ENCODE assay signal across 21 mouse cellular contexts in the genomic region with DNA sequence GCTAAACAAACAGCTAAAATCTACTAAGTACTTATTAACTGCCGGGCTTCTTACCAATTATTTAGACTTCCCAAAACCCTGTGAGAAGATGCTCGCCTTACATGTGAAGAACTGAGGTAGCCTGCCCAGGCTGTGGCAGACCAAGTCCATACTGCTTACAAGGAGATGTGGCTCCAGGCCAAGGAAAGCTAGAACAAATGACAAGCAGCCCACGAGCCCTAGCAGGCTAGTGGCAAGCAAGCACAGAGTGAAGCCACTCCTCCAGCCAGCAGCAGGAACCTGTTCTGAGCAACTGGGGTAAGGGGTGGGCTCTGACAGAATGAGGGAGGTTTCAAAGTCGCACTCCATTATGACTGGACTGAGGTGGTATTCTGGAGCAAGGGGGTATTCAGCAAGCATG. TPM values are rescaled to one million over a fixed set of nuclear protein-coding genes. Genes with fewer than 3 reads are reported as not detected.
"Had no signal": no experiment of that assay in that cellular context is flagged by ENCODE, and none has a peak within 500 bp of the region (broad histone marks: within the 10 kb centered on the region; RNA-seq: fewer than 3 reads in every experiment).

No protein-coding gene starts in this region.

- DNase-seq: midbrain, embryonic 14.5 days; retina, postnatal 1 day; right cerebral cortex, adult 18-20 months; right cerebral cortex, postnatal 25 days; right cerebral cortex, postnatal 4 days; spleen, adult 18-20 months; thymus, adult 18-20 months; thymus, postnatal 14 days; thymus, postnatal 36 days had no signal

- H3K27ac ChIP-seq: liver, embryonic 14.5 days; lung, embryonic 15.5 days; midbrain, embryonic 10.5 days; midbrain, embryonic 12.5 days; neural tube, embryonic 13.5 days; neural tube, embryonic 15.5 days had no signal

- H3K4me3 ChIP-seq: lung, embryonic 15.5 days; midbrain, embryonic 10.5 days; midbrain, embryonic 12.5 days; myocyte; neural tube, embryonic 13.5 days; neural tube, embryonic 15.5 days had no signal

- H3K9me3 ChIP-seq: neural tube, embryonic 15.5 days had no signal

- H3K27me3 ChIP-seq: lung, embryonic 15.5 days had no signal

- H3K9ac ChIP-seq: liver, embryonic 14.5 days; lung, embryonic 15.5 days; midbrain, embryonic 12.5 days; neural tube, embryonic 13.5 days; neural tube, embryonic 15.5 days had no signal

- H3K4me2 ChIP-seq: lung, embryonic 15.5 days; midbrain, embryonic 12.5 days; neural tube, embryonic 13.5 days; neural tube, embryonic 15.5 days had no signal

- ATAC-seq: midbrain, embryonic 16.5 days had no signal

RNA-seq across cellular contexts. Expression of gene Armh1, which starts 22.8 kb away (rescaled TPM):
- total RNA-seq: megakaryocyte, adult 5-6 weeks; megakaryocyte-erythroid progenitor cell, adult 5-6 weeks had no signal
- polyA plus RNA-seq: liver, embryonic 14.5 days; myocyte; neural tube, embryonic 11.5 days; small intestine, adult 2 months had no signal

RNA-seq across cellular contexts. Expression of gene Tmem53, which starts 23.0 kb away (rescaled TPM):
- total RNA-seq: megakaryocyte-erythroid progenitor cell, adult 5-6 weeks had no signal
